Mouse (Mus musculus) lung, embryonic 16.5 days (tissue): ENCODE results near the gene Ric3. TPM values are rescaled to one million over a fixed set of nuclear protein-coding genes. Genes with fewer than 3 reads are reported as not detected.

Experiments
- ATAC-seq: fragments of 200-750 bp; cut with Nextera tagmentation; 2 replicates; pipeline ENCODE4 v1.8.0; 2017; ENCODE audit warnings: low read depth, mild to moderate bottlenecking, moderate library complexity
- H3K27ac ChIP-seq: fragments of 300-500 bp; sonication (generic); 2 replicates; pipeline ENCODE4 v1.5.1; 2014; ENCODE audit warnings: mild to moderate bottlenecking, control low read depth, low read length
- H3K27me3 ChIP-seq: fragments of 300-500 bp; sonication (generic); 2 replicates; pipeline ENCODE4 v1.6.1; 2014; ENCODE audit warnings: low read depth, low read length, mixed read lengths; ENCODE audit not compliant: control insufficient read depth, insufficient read depth
- H3K36me3 ChIP-seq: fragments of 300-500 bp; sonication (generic); 2 replicates; pipeline ENCODE4 v1.6.1; 2014; ENCODE audit warnings: low read length; ENCODE audit not compliant: control insufficient read depth, insufficient read depth
- H3K4me1 ChIP-seq: fragments of 300-500 bp; sonication (generic); replicated peaks from 2 replicates; pipeline ENCODE4 v1.6.1; 2014; ENCODE audit warnings: low read length, mixed read lengths; ENCODE audit not compliant: control insufficient read depth, insufficient read depth
- H3K4me2 ChIP-seq: fragments of 300-500 bp; sonication (generic); 2 replicates; pipeline ENCODE4 v1.6.1; 2014; ENCODE audit warnings: low read depth, low read length, control low read depth
- H3K4me3 ChIP-seq: fragments of 300-500 bp; sonication (generic); 2 replicates; pipeline ENCODE4 v1.5.1; 2014; ENCODE audit warnings: mild to moderate bottlenecking, low read length, control low read depth
- H3K9ac ChIP-seq: fragments of 300-500 bp; sonication (generic); 2 replicates; pipeline ENCODE4 v1.6.1; 2014; ENCODE audit warnings: low read length, control low read depth
- H3K9me3 ChIP-seq: fragments of 300-500 bp; sonication (generic); 2 replicates; pipeline ENCODE4 v1.6.1; 2016; ENCODE audit warnings: low read length; ENCODE audit not compliant: control insufficient read depth
- WGBS: fragments of 180-500 bp; shearing (Covaris S2); extraction: QIAGEN DNeasy Blood & Tissue Kit; methylation state at CpG from one replicate; pipeline ENCODE4 v1.1.7; 2014; 5-methylcytosine and 5-hydroxymethylcytosine counted together
- polyA plus RNA-seq: library from polyadenylated mRNA; unstranded; fragments of >200 nt; fragmentation: Nextera tagmentation; extraction: Ambion mirVana; gene quantifications from 2 replicates; pipeline ENCODE4 v1.2.1, GENCODE M21; 2015

The Ric3 gene
- polyA plus RNA-seq, 1 experiment from 2014 or later, result 1.8 TPM

DNA sequence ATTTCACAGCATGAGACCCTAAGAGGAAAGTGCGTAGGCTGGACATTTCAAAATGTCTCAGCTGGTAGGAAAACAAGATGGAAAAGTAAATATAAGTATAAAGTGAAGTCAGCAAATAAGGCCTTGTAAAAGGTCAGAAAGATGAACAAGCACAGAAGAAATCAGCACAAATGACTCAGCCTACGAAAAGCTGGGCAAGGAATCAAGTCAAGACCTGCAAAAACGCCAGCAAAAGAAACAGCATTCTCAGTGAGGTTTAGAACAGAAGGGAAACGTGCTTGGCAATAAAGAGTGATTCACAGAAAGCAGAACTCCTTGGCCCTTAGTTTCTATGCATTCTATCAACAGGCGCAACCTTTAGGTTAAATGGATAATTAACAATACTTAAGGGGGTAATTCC is 10.8 kb downstream of the Ric3 start:
- H3K9ac ChIP-seq, result no peak overlapping the region
- H3K36me3 ChIP-seq, result no peaks in the 10 kb centered on the region
- H3K9me3 ChIP-seq, result no peaks in the 10 kb centered on the region
- no peak overlapping the region for H3K4me3 ChIP-seq
- no peak overlapping the region for H3K4me2 ChIP-seq
- WGBS, result 71% methylated on average over 5 of the region's 5 CpGs
- H3K4me1 ChIP-seq, result no peaks in the 10 kb centered on the region
- no peak for ATAC-seq
- H3K27ac ChIP-seq, result no peak overlapping the region
- no peaks in the 10 kb centered on the region for H3K27me3 ChIP-seq

DNA sequence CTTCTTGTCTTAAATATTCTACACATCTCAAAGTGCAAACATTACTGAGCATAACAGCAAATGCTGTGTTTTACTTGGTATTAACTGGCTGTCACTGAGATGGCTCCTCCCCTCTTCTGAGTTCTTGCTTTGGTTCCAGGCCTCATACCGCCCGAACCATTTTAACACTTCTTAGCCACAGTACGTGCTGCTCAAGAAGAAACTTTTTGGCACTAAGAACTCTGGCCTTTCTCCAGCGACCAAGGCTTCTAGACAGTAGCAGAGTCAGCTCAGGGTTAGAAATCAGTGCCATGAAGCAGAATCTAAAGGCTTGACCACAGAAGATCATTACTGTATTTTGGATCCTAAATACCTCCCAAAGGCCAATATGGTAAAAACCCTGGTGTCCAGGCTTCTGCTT is 13.5 kb downstream of the Ric3 start:
- H3K4me2 ChIP-seq, result no peak overlapping the region
- ATAC-seq, result no peak
- WGBS, result 63% methylated on average over 4 of the region's 4 CpGs
- H3K9me3 ChIP-seq, result no peaks in the 10 kb centered on the region
- H3K27me3 ChIP-seq, result no peaks in the 10 kb centered on the region
- H3K4me3 ChIP-seq, result no peak overlapping the region
- H3K4me1 ChIP-seq, result no peaks in the 10 kb centered on the region
- no peak overlapping the region for H3K9ac ChIP-seq
- H3K36me3 ChIP-seq, result no peaks in the 10 kb centered on the region
- H3K27ac ChIP-seq, result no peak overlapping the region

DNA sequence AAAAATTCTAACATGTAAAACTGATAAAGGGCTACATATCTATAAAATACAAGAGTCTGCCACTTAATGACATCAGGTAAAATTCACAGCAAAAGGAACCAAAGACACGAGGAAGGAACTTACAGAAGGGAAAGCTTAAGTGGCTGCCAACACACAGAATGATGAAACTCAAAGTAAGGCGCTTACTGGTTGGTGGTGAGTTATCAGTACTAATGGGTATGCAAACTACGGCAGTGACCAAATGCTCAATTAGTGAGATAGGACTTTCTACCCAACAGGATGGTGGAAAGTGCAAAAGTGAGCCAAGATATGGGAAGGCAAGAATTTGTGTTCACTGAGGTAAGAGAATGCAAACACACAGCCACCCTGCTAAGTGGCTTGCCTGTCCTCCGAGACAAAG is 23.6 kb downstream of the Ric3 start:
- WGBS, result 68% methylated on average over 4 of the region's 4 CpGs
- H3K27me3 ChIP-seq, result no peaks in the 10 kb centered on the region
- no peaks in the 10 kb centered on the region for H3K36me3 ChIP-seq
- H3K27ac ChIP-seq, result no peak overlapping the region
- no peaks in the 10 kb centered on the region for H3K4me1 ChIP-seq
- ATAC-seq, result no peak
- no peak overlapping the region for H3K9ac ChIP-seq
- no peak overlapping the region for H3K4me2 ChIP-seq
- no peak overlapping the region for H3K4me3 ChIP-seq
- no peaks in the 10 kb centered on the region for H3K9me3 ChIP-seq

DNA sequence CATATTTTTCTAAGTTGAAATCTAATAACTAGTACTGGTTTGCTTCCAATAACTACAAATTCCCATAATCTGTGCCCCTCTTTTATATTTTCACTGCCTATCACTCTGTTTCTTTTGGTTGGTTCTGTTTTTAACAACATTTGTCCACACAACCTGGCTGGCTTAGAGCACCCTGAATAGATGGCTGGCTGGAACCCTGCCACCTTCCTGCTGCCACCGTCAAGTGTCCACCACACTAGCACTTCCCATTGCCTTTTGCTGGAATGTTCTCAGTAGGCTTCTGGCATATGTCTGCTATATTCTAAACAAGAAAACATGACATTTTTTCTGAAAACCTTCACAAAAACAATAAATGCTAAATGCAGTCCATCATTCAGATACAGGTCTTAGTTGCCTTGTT is 32.3 kb downstream of the Ric3 start:
- Histone ChIP-seq H3K4me2 (no peak overlapping the region), H3K27me3 (no peaks in the 10 kb centered on the region), H3K9ac (no peak overlapping the region), H3K4me1 (no peaks in the 10 kb centered on the region), H3K4me3 (no peak overlapping the region), H3K27ac (no peak overlapping the region), H3K36me3 (no peaks in the 10 kb centered on the region), H3K9me3 (no peaks in the 10 kb centered on the region)
- WGBS, result 68% methylated on average over 1 of the region's 1 CpGs
- ATAC-seq, result no peak

DNA sequence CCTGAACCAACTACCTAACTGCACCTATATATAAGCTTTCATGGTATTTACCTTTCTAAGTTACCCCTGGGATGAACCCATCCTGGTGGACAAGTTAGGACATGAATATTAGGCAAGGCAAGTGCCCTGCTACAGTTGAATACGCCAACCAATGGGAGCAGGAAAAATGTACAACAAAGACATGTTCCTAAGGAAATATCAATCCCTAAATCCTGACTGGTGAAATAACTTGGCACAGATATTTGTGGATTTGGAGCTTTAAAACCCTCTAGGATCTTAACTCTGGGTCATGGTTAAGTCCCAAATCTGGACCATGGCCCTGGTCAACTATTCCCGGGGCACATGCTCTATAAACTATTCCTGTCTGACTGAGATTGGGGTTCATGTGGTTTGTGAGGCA is 37.3 kb downstream of the Ric3 start:
- 87% methylated on average over 2 of the region's 2 CpGs for WGBS
- no peak overlapping the region for H3K4me2 ChIP-seq
- no peak for ATAC-seq

DNA sequence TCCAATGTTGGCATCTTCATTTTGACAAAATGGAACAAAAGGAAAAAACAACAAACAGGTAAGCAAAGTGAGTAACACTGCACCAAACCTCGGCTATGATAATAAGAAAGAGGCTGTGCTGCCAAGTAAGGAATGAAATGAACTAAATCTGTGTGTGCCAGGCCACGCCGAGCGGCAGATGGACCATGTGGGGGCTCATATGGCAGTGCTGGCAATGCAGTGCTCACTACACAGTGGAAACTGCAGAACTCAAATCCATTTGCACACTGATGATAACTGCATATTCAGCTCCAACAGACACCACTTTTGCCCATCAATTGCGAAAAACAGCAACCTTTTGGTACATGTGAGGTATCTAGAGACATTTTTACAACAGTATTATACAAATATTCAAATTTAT is 43.7 kb downstream of the Ric3 start:
- no peak overlapping the region for H3K9ac ChIP-seq
- no peaks in the 10 kb centered on the region for H3K36me3 ChIP-seq
- no peaks in the 10 kb centered on the region for H3K4me1 ChIP-seq
- ATAC-seq, result no peak
- H3K4me2 ChIP-seq, result no peak overlapping the region
- no peak overlapping the region for H3K27ac ChIP-seq
- H3K9me3 ChIP-seq, result no peaks in the 10 kb centered on the region
- no peaks in the 10 kb centered on the region for H3K27me3 ChIP-seq
- no peak overlapping the region for H3K4me3 ChIP-seq
- 81% methylated on average over 5 of the region's 5 CpGs for WGBS

More for the DNA sequence above, 37.3 kb downstream of the Ric3 start:
- no peaks in the 10 kb centered on the region for H3K36me3 ChIP-seq
- H3K9me3 ChIP-seq, result no peaks in the 10 kb centered on the region
- H3K4me3 ChIP-seq, result no peak overlapping the region
- H3K9ac ChIP-seq, result no peak overlapping the region
- no peak overlapping the region for H3K27ac ChIP-seq
- H3K4me1 ChIP-seq, result no peaks in the 10 kb centered on the region
- H3K27me3 ChIP-seq, result no peaks in the 10 kb centered on the region

DNA sequence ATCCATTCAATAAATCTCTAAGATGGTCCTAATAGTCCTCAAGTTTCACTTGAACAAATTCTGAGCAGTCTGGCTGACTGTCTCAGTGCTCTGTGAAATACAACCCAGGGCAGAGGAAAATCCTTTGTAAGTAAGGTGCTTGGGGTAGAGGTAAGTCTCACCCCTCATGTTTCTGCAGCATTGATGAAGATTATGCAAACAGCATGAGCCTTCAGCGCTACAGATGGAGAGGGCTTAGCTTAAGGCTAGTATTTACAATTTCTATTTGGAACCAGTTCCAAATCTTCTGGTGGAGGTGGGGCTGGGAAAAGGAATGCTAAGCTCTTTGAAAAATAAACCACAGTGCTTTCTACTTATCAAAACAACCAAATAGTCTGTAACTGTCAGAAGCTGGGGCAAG is 44.1 kb downstream of the Ric3 start:
- Histone ChIP-seq H3K9ac (no peak overlapping the region), H3K27me3 (no peaks in the 10 kb centered on the region), H3K9me3 (no peaks in the 10 kb centered on the region), H3K4me3 (no peak overlapping the region), H3K4me2 (no peak overlapping the region), H3K36me3 (no peaks in the 10 kb centered on the region), H3K4me1 (no peaks in the 10 kb centered on the region), H3K27ac (no peak overlapping the region)
- 18% methylated on average over 1 of the region's 1 CpGs for WGBS
- no peak for ATAC-seq

DNA sequence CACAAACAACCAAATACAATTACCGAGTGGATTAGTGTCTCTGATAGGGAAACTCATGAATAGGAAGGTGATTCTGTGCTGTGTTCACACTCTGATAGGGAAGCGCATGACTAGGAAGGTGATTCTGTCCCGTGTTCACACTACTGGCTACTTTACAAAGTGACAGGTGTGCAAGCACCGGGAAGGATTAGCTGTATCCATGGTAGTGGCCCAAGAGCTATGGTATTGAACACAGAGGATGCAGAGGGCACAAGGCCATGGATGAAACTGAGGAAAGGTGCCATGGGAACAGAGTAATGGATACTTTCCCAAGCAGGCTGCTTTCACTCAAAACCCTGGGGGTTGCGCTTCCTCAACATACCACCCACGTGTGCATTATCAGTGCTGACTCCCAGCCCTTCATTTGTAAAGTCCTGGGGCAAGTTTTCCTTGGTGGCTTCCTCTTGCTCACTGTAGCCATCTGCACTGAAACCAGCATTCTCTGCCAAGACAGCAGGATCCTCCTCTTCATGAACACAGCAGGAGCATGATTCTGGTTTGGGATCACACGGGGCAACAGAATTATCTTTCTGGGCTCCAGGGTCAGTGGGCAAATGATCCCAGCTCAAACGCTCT is 44.9 kb downstream of the Ric3 start:
- no peaks in the 10 kb centered on the region for H3K9me3 ChIP-seq
- ATAC-seq, result no peak
- H3K27me3 ChIP-seq, result no peaks in the 10 kb centered on the region
- H3K9ac ChIP-seq, result no peak overlapping the region
- no peak overlapping the region for H3K4me2 ChIP-seq
- H3K36me3 ChIP-seq, result no peaks in the 10 kb centered on the region
- no peak overlapping the region for H3K27ac ChIP-seq
- H3K4me1 ChIP-seq, result no peaks in the 10 kb centered on the region
- H3K4me3 ChIP-seq, result no peak overlapping the region
- WGBS, result 72% methylated on average over 8 of the region's 8 CpGs

DNA sequence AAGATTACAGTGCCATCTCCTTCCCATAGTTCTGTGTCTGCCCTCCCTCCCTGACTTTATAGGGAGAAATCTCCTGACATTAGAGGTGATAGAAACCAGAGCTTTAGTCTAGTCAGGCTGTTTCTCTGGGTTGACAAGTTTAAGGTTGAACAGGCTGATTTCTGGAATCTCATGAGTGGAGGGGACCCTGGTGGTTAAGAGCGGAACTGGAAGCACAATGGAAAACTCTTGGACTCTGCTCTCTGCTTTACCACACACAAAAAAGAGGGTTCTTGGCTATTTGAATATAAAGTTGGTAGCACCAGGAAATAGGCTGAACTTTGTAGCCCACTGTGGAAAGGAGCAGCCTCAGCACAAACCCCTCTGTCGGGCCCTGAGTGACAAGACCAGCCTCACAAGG is 51.1 kb downstream of the Ric3 start:
- no peak overlapping the region for H3K27ac ChIP-seq
- no peaks in the 10 kb centered on the region for H3K4me1 ChIP-seq
- H3K9ac ChIP-seq, result no peak overlapping the region
- no peak overlapping the region for H3K4me3 ChIP-seq
- no peaks in the 10 kb centered on the region for H3K36me3 ChIP-seq
- no peaks in the 10 kb centered on the region for H3K27me3 ChIP-seq
- ATAC-seq, result no peak
- no peak overlapping the region for H3K4me2 ChIP-seq
- no peaks in the 10 kb centered on the region for H3K9me3 ChIP-seq
- WGBS, result 81% methylated on average over 2 of the region's 2 CpGs

DNA sequence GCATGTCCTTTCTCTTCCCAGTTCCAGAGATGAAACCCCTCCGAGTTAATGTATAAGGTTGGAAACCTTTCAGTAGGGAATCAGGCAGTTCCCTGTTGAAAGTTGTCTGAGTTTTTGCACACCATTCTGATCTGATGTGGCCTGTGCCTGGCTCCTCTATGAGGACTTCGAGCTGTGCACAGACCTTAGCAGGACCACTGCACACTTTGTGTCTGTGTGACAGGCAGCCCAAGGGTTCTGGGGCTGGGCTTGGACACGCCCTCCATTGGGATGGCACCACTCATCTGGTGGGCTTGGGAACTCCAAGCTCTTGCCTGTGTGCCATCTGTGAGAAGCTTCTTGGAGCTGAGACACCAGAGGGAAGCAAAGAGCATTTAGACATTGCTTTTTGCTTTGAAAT is 51.8 kb downstream of the Ric3 start:
- no peak overlapping the region for H3K27ac ChIP-seq
- H3K9me3 ChIP-seq, result no peaks in the 10 kb centered on the region
- 71% methylated on average over 3 of the region's 3 CpGs for WGBS
- no peak overlapping the region for H3K4me3 ChIP-seq
- H3K27me3 ChIP-seq, result no peaks in the 10 kb centered on the region
- no peaks in the 10 kb centered on the region for H3K36me3 ChIP-seq
- no peak overlapping the region for H3K4me2 ChIP-seq
- no peak overlapping the region for H3K9ac ChIP-seq
- no peaks in the 10 kb centered on the region for H3K4me1 ChIP-seq
- ATAC-seq, result no peak
